Mouse (Mus musculus) spleen, adult 2 months (tissue): ENCODE measurements at regions not wholly inside any gene's neighbourhood (a gene's known extent, or its start where the extent isn't known, plus 50 kb on each side); places are given as distances from the start of the nearest gene placed in this dataset.

Source experiments
- CTCF ChIP-seq: fragments of 200-500 bp; IDR thresholded peaks from 2 replicates; pipeline ENCODE4 v1.5.1; 2011; ENCODE audit warnings: mild to moderate bottlenecking, inconsistent platforms; ENCODE audit not compliant: insufficient read depth, insufficient read length, insufficient replicate concordance; ENCODE audit errors: extremely low read depth
- POLR2A ChIP-seq: fragments of 200-500 bp; IDR thresholded peaks from 2 replicates; pipeline ENCODE4 v1.6.1; 2011; ENCODE audit warnings: low read depth, low read length, inconsistent platforms

DNA sequence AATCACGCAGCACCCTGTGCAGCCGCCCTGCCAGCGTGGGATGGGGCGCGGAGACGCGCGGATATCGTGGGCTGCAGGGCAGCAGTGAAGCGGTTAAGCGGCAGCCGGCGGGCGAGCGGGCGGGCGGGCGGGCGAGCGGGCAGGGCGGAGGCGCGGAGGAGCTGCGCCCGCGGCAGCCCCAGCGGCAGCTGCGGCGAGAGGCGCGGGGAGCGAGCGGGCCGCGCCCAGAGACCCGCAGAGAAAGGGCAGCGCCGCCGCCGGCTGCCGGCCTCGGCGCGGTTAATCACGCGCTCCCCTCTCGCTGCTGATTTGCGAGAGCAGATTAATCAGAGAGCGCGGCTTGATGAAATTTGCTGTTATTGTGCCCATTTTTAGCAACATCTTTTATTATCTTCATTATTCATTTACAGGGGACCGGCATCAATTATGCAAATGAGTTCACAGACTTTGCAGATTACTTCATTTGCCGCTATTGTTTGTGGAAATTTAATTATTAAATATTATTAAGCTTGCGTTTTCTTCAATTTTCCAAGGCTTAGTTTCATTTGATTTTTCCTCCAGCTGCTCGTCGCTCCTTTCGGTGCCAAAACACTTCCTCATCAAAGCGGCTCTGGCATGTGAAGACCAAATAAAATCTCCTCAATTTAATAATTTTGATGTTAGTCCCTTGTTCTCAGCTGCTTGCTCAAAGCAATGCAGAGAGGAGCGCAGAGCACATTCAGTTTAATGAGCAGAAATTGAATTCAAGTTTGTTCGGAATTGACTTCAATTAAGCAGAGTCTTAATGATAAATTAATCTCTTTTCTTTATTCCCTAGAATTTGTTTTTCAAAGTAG is 219.2 kb upstream of the Pkn2 start:
- TF ChIP-seq POLR2A (no peak), CTCF (no peak)
